Mouse (Mus musculus) lung, postnatal 0 days (tissue): ENCODE results near the gene Ccdc28b.

Source experiments
- CTCF ChIP-seq: IDR thresholded peaks from 2 replicates; pipeline ENCODE4 v1.5.1; 2016; ENCODE audit warnings: antibody characterized with exemption, mild to moderate bottlenecking
- EP300 ChIP-seq: IDR thresholded peaks from 2 replicates; pipeline ENCODE4 v1.6.1; 2016; ENCODE audit warnings: antibody characterized with exemption, mild to moderate bottlenecking, control low read depth

DNA sequence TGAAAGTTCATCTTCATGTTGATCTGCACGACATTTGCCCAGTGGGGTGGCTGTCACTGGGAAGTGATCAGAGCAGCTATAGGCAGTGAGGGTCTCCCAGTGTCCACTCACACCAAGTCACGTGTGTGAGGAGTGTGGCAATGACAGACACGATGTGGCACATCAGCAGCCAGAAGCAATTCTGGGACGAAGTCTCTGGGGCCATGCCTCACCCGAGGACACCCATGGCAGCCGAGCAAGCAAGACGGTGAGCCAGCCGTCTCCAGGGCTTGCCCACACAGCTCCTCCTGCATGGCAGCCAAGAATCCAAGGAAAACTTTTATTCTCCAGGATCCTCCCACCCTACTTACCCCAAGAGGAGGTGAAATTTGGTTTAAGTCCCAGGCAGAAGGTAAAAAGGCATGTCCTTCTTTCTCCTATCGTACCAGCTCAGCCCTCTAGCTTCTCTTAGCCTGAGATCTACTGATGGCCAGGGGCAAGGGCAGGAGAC, 7.9 kb downstream of the Ccdc28b start:
- TF ChIP-seq CTCF = no peak
- no peak for TF ChIP-seq EP300
